Mouse (Mus musculus): Measurements from ENCODE around the gene Fam241b.
A peak's percentile ranks its signal among the peaks of the same experiment; 100 is the strongest.
"Not testable (repeated sequence)": the region's sequence is repeated elsewhere in the genome, so short reads cannot be mapped to it uniquely, and the experiment has no call there.

The Fam241b gene

GRCm38 (mm10) chr10:62128316-62128951 is 15.3 kb downstream of the Fam241b start:
- DNase-seq (ENCODE audit: low spot score), result no peak

DNA sequence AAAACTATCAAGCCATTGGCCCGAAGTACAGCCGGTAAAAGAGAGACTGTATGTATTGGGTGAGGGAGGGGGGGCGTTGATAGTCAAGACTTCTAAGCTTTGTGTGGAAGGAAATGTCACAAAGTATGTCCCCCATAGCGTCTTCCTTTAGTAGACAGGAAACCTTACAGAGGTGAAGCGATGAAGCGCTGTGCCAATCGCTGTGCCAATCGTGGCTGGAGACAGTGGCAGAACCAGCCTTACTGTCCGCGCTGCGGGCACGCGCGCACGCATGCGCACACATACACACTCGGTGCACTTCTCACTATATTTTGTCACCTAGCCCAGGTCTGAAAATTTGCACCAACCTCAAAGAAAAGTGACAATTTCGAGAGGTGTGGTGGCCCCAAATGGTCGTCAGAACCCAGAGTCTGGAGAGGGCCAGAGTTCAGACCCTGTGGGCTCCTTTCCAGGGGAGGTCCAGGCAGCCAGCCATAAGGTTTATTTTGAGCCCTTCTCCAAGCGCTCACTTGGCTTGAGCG is 15.9 kb downstream of the Fam241b start:
- no peak for DNase-seq (ENCODE audit: low spot score)

DNA sequence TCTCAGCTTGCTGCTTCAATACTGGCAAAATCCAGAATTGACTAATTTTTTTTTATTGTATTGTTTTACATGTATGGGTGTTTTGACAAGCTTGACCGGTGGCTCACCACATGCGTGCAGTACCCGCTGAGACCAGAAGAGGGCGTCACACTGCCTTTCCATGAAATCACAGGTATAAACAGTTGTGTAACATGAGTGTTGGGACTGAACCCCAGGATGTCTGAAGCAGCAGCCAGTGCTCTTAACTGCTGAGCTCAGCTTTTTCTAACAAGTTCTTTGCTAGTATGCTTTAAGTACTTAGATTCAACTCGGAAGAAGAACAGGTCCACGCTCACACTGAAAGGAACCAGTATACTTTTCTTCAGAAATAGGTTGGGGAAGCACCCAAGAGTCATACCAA is 16.6 kb downstream of the Fam241b start:
- no peak for DNase-seq (ENCODE audit: low spot score)

- no peak for DNase-seq (ENCODE audit: low spot score)
These were observed 29.7 kb downstream of the Fam241b start for GRCm38 (mm10) chr10:62113865-62114647.

GRCm38 (mm10) chr10:62111207-62111576 is 32.5 kb downstream of the Fam241b start:
- no peak for DNase-seq (ENCODE audit: low spot score)

GRCm38 (mm10) chr10:62110504-62111206 is 33.1 kb downstream of the Fam241b start:
- peak; percentile 86 for DNase-seq (ENCODE audit: low spot score)

DNA sequence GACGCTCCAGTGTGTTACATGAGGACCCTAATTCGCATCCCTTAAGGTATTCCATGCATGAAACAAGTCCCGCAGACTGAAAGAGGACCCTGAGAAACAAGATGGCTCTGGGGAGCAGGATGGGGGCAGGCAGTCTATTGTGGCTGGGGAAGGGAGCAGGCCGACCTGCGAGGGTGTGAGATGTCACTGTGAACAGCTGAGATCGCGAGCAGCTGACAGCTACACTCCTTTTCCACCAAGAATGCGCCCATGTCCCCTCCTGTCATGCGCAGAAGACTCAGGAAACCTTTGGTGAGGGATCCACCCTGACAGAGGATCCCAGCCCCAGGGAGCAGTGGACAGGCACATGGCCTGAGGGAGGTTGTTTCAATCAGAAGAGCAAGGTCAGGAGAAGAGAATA is 36.7 kb downstream of the Fam241b start:
- no peak for DNase-seq (ENCODE audit: low spot score)

- DNase-seq (ENCODE audit: low spot score), result peak; percentile 50
These were observed 38.7 kb downstream of the Fam241b start for GRCm38 (mm10) chr10:62104835-62105576.

- DNase-seq (ENCODE audit: low spot score), result peak; percentile 61
These were observed 41.9 kb downstream of the Fam241b start for GRCm38 (mm10) chr10:62101504-62102439.

- DNase-seq (ENCODE audit: low spot score), result no peak
These were observed 43.8 kb downstream of the Fam241b start for GRCm38 (mm10) chr10:62099749-62100403.

DNA sequence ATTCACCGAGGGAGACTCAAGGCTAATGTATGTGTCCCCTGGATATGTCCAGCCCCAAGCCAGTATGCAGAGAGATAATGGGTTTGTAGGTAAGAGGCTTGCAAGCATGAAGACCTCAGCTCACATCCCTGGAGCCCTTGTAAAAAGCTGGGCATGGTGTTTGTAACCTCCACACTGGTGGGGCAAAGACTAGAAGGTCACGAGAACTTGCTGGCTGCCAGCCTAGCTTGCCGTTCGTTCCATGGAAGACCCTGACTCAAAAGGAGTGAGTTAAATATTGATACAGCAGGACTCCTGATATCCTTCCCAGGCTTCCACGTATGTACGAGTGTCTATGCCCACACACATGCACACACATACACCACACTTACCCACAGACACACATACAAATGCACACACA is 49.3 kb downstream of the Fam241b start:
- DNase-seq (ENCODE audit: low spot score), result no peak

DNA sequence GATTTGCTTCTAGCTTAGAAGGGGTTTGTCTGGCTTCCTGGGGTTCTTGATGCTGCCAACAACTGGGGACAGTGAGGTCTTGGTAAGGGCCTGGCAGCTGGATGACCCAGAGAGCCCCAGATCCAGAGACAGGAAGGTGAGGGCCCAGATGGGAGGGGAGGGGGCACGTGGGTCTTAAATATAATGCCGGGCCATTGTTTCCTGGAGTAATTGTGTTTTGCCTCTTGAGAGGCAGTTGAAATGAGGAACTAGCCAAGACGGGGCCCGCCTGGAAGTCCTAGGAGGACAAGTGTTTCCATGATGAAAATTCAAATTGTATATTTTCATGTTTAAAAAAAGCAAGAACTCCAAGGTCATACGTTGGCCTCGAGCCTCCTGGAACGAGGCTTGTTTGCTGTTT is 49.8 kb downstream of the Fam241b start:
- DNase-seq (ENCODE audit: low spot score), result peak; percentile 13

GRCm38 (mm10) chr10:62089486-62089885 is 54.2 kb downstream of the Fam241b start:
- DNase-seq (ENCODE audit: low spot score), result no peak

DNA sequence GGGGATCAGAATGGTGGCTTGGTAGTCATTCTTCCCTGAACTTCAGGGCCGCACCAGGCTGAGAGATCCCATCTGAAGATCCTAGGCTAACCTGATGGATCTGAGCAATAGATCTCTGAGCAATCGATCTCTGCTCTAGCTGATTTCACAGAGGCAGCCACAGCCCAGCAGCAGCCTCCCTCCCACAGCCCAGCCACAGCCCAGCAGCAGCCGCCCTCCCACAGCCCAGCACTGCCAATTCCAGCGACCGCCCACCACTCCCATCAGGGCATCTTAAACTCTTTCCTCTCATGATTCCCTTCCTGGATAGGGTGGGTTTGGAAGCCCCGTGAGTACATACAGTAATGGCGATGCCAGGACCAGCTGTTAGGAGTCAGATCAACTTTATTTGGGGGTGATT is 54.6 kb downstream of the Fam241b start:
- DNase-seq (ENCODE audit: low spot score), result no peak

GRCm38 (mm10) chr10:62088411-62088810 is 55.3 kb downstream of the Fam241b start:
- no peak for DNase-seq (ENCODE audit: low spot score)

GRCm38 (mm10) chr10:62086826-62087225 is 56.9 kb downstream of the Fam241b start:
- no peak for DNase-seq (ENCODE audit: low spot score)

DNA sequence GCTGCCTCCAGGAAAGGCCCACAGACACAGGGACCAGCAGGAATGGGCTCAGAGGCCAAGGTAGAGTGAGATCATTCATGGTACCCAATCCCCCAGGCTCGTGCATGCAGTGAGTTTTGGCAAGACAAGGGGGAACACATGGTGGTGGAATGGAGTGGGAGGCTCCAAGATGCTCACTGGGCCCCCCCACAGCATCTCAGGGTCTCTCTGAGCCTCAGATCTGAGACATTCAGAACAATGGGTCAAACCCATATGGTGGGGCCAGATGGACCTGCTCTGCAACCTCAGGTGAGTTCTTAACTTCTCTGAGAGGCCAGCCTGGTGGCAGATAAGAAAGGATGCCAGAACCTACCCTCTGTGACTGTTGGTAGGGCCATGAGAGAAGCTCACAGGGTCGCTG is 57.7 kb downstream of the Fam241b start:
- DNase-seq (ENCODE audit: low spot score), result no peak

GRCm38 (mm10) chr10:62076248-62077134 is 67.2 kb downstream of the Fam241b start:
- no peak for DNase-seq (ENCODE audit: low spot score)

GRCm38 (mm10) chr10:62071346-62071745 is 72.4 kb downstream of the Fam241b start:
- DNase-seq (ENCODE audit: low spot score), result not testable (repeated sequence)
